Mouse (Mus musculus) liver, embryonic 11.5 days (tissue): Measurements from ENCODE around the gene Mbtd1. TPM values are rescaled to one million over a fixed set of nuclear protein-coding genes. Genes with fewer than 3 reads are reported as not detected.

Experiments
- ATAC-seq: fragments of 200-750 bp; cut with Nextera tagmentation; replicated peaks from 2 replicates; pipeline ENCODE4 v1.8.0; 2017; ENCODE audit warnings: moderate number of reproducible peaks, mild to moderate bottlenecking, moderate TSS enrichment, moderate library complexity; ENCODE audit not compliant: low FRiP score
- DNase-seq: peaks from one replicate; pipeline ENCODE4 v3.0.0-alpha.2; 2017; ENCODE audit warnings: low spot score
- H3K27ac ChIP-seq: fragments of 300-500 bp; sonication (generic); 2 replicates; pipeline ENCODE4 v1.5.1; 2014; ENCODE audit warnings: mild to moderate bottlenecking, low read depth, low read length, control low read depth
- H3K27me3 ChIP-seq: fragments of 300-500 bp; sonication (generic); replicated peaks from 2 replicates; pipeline ENCODE4 v1.6.1; 2014; ENCODE audit warnings: low read length, mixed read lengths; ENCODE audit not compliant: control insufficient read depth, insufficient read depth
- H3K36me3 ChIP-seq: fragments of 300-500 bp; sonication (generic); 2 replicates; pipeline ENCODE4 v1.6.1; 2014; ENCODE audit warnings: mild to moderate bottlenecking, low read length, moderate library complexity, mixed read lengths; ENCODE audit not compliant: control insufficient read depth, insufficient read depth
- H3K4me1 ChIP-seq: fragments of 300-500 bp; sonication (generic); replicated peaks from 2 replicates; pipeline ENCODE4 v1.6.1; 2014; ENCODE audit warnings: low read length, mixed read lengths; ENCODE audit not compliant: control insufficient read depth, insufficient read depth
- H3K4me2 ChIP-seq: fragments of 300-500 bp; sonication (generic); 2 replicates; pipeline ENCODE4 v1.6.1; 2014; ENCODE audit warnings: mild to moderate bottlenecking, control low read depth, moderate library complexity
- H3K4me3 ChIP-seq: fragments of 300-500 bp; sonication (generic); 2 replicates; pipeline ENCODE4 v1.5.1; 2014; ENCODE audit warnings: low read depth, low read length, control low read depth
- H3K9ac ChIP-seq: fragments of 300-500 bp; sonication (generic); 2 replicates; pipeline ENCODE4 v1.6.1; 2014; ENCODE audit warnings: low read depth, low read length, control low read depth
- H3K9me3 ChIP-seq: fragments of 300-500 bp; sonication (generic); 2 replicates; pipeline ENCODE4 v1.6.1; 2016; ENCODE audit warnings: low read length, inconsistent platforms, mixed read lengths; ENCODE audit not compliant: control insufficient read depth
- WGBS: fragments of 180-500 bp; shearing (Covaris S2); extraction: QIAGEN DNeasy Blood & Tissue Kit; methylation state at CpG from one replicate; pipeline ENCODE4 v1.1.7; 2014; 5-methylcytosine and 5-hydroxymethylcytosine counted together
- polyA plus RNA-seq: library from polyadenylated mRNA; unstranded; fragments of >200 nt; fragmentation: Nextera tagmentation; extraction: Ambion mirVana; gene quantifications from 2 replicates; pipeline ENCODE4 v1.2.1, GENCODE M21; 2014

The Mbtd1 gene
- polyA plus RNA-seq: 17.4 and 19.3 TPM in 2 replicates

DNA sequence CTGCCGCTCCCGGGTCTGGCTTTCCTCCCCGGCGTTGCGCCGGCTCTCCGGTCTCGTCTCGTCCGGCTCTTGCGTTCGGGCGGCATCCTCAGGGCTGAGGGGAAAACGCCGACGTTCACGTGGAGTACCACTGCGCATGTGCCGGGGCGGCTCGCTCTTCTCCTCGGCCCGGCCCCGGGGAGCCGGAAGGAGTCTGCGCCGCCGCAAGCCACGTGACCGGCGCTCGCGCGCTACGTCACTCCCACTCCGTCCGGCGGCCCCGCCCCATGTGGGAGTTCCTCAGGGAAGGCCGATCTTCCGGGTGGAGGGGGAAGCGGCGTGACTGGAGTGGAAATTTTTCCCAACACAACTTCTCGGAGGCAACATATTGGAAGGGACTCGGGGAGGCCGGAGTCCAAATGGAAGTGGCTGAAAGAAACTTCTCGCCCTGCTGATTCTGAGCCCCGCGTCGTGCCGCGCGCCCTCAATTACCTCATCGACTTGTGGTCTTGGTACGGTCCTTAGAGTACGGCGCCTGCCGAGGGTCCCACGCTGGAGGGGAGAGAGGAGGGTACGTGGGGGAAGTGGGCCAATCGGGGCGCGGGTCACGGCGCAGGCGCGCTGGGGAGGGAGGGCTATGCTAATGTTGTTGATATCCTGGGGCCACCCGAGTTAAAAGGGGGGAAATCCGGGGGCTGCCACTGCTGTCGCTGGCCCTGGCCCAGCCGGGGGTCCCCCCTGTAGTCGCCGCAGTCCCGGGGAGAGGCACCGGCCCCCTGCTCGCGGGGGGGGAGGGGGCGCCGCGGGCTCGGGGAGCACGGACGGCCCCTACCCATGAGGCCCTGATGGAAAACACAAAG is at the start of gene Mbtd1, which contains the start of gene Utp18:
Mbtd1 (plus strand) TSS at position 281 of the 839 bp plus-strand sequence.
Utp18 (minus strand) TSS at position 195 of the 839 bp plus-strand sequence.
- Histone ChIP-seq H3K4me1 (peaks cover 20% of the 10 kb centered on the region), H3K4me2 (peak within 1 kb of the TSS; percentile 76), H3K27me3 (no peaks in the 10 kb centered on the region), H3K27ac (peak within 1 kb of the TSS; percentile 94), H3K4me3 (peak within 1 kb of the TSS; percentile 83), H3K9ac (peak within 1 kb of the TSS; percentile 81), H3K36me3 (no peaks in the 10 kb centered on the region), H3K9me3 (no peaks in the 10 kb centered on the region)
- DNase-seq: peak; percentile 95
- ATAC-seq: peak; percentile 93
- 1% methylated on average over 79 of the region's 83 CpGs for WGBS

DNA sequence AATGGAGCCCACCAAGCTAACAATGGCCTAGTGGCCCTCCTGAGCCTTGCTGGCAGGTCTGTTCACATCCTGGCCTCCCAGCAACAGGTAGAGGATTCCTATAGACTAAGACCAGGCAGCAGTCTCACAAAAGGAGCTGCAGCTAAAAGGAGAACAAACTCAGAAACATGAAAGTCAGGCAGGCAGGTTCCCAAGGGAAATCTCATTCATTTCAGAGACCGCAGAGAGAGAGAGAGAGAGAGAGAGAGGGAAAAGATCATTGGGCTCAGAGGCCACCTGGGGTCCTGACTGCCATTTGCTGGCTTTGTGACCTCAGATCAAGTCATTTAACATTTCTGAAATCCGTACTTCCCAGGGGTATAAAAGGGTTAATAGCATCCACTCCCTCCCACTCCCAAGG is 38.3 kb upstream of the Mbtd1 start:
- Histone ChIP-seq H3K9me3 (no peaks in the 10 kb centered on the region), H3K36me3 (no peaks in the 10 kb centered on the region), H3K27ac (no peak overlapping the region), H3K27me3 (no peaks in the 10 kb centered on the region), H3K4me2 (no peak overlapping the region), H3K4me3 (no peak overlapping the region), H3K9ac (no peak overlapping the region), H3K4me1 (no peaks in the 10 kb centered on the region)
- 45% methylated on average over 2 of the region's 2 CpGs for whole genome bisulfite sequencing
- DNase-seq: no peak
- ATAC-seq: no peak

- ATAC-seq: no peak
- H3K27ac ChIP-seq: no peak overlapping the region
- no peaks in the 10 kb centered on the region for H3K4me1 ChIP-seq
- H3K9ac ChIP-seq: no peak overlapping the region
- 69% methylated on average over 3 of the region's 3 CpGs for WGBS
- no peaks in the 10 kb centered on the region for H3K36me3 ChIP-seq
- H3K9me3 ChIP-seq: no peaks in the 10 kb centered on the region
- H3K4me3 ChIP-seq: no peak overlapping the region
- no peak overlapping the region for H3K4me2 ChIP-seq
- DNase-seq: no peak
- no peaks in the 10 kb centered on the region for H3K27me3 ChIP-seq
Observed at GRCm38 (mm10) chr11:93852546-93852945, 33.1 kb upstream of the Mbtd1 start.

DNA sequence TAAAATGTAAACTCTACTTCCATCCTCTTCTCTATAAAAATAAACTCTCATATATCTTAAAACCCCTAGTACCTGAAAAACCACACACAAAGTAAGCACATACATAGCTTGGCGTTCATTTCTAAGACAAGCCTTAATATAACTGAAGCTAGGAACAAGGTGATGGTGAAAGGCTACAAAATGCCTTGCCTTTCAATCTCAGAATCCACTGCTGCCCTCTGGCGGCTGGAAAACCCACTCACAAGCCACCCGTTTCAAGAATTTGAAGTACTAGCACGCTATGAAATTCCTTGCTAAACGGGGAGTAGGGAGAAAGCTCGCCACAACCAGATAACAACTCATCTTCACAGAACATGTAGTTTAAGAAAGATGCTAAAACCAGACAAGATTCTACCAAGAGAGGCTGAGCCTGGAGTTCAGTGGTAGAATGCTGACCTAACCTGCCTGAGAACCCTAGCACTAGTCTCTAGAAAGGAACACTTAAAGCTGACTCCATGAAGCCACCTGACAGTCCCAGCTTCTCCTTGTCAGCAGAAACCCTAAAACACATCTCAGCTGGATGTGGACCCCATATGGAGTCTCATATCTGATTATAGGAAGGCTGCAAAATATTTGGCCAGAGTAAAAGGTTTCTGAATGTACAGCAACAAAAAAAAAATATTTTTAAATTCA is 29.2 kb upstream of the Mbtd1 start:
- no peak for ATAC-seq

DNA sequence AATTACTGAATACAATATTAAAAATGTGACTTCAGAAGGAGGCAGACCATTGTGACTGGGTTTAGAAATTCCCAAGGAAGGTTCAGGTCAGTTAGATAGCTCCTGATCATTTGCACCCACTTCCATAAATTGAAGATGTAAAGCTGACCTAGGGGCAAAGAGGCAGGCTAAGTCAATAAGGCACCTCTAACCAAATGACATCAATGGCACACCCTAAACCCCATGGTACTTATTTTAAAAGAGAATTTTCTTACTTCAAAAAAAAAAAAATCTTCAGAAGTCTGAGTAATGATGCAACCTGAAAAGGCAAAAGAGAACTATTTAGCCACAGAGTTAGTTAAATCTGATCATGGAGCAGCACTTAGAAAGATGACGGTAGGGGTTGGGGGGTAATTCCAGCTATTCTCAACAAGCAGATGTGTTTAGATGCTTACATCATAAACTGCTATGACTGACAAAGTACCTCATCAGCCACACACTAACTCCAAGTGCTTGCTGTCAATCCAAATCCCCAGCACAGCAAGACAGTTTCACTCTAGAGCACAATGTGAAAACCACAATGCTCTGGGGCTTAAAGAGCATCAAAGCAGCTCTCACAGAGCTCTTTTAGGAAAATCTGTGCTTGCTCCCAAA is 25.0 kb upstream of the Mbtd1 start:
- Histone ChIP-seq H3K4me3 (no peak overlapping the region), H3K9me3 (no peaks in the 10 kb centered on the region), H3K27ac (no peak overlapping the region), H3K36me3 (peaks cover 10% of the 10 kb centered on the region), H3K9ac (no peak overlapping the region), H3K4me1 (no peaks in the 10 kb centered on the region), H3K27me3 (no peaks in the 10 kb centered on the region), H3K4me2 (no peak overlapping the region)
- WGBS: 98% methylated on average over 1 of the region's 1 CpGs
- DNase-seq (no peak), ATAC-seq (no peak)

More for the DNA sequence above, 29.2 kb upstream of the Mbtd1 start:
- no peak overlapping the region for H3K4me2 ChIP-seq
- no peaks in the 10 kb centered on the region for H3K27me3 ChIP-seq
- H3K9ac ChIP-seq: no peak overlapping the region
- H3K36me3 ChIP-seq: peaks cover 2% of the 10 kb centered on the region; the same call in 1 of the 2 replicates
- DNase-seq: peak; percentile 61
- no peak overlapping the region for H3K27ac ChIP-seq
- H3K4me3 ChIP-seq: no peak overlapping the region
- 6% methylated on average over 6 of the region's 6 CpGs for WGBS
- H3K4me1 ChIP-seq: no peaks in the 10 kb centered on the region
- no peaks in the 10 kb centered on the region for H3K9me3 ChIP-seq

DNA sequence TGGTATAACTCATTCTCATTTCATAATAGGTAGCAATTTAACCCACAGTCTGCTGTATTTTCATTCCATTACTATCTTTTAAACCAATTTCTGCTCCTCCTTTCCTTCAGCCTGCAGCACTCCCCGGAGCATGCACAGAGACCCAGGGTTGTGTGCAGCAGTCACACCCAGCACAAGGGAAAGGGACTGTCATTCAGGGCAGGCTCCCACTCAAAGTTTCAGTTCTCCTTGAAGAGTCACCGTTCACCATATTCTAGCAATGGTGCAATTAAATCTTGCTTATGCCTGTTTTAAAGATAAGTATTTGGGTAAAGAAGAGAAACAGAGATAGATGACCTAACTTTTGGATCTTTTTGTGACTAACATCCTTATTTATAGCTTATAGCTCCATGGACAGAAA is 24.5 kb upstream of the Mbtd1 start:
- DNase-seq (no peak), ATAC-seq (no peak)
- Histone ChIP-seq H3K4me3 (no peak overlapping the region), H3K4me2 (no peak overlapping the region), H3K27ac (no peak overlapping the region), H3K27me3 (no peaks in the 10 kb centered on the region), H3K4me1 (no peaks in the 10 kb centered on the region), H3K36me3 (peaks cover 14% of the 10 kb centered on the region), H3K9ac (no peak overlapping the region), H3K9me3 (no peaks in the 10 kb centered on the region)
- WGBS: 81% methylated on average over 2 of the region's 2 CpGs

- Histone ChIP-seq H3K4me1 (no peaks in the 10 kb centered on the region), H3K27ac (no peak overlapping the region), H3K9me3 (no peaks in the 10 kb centered on the region), H3K36me3 (peaks cover 23% of the 10 kb centered on the region), H3K9ac (no peak overlapping the region), H3K4me2 (no peak overlapping the region), H3K27me3 (no peaks in the 10 kb centered on the region), H3K4me3 (no peak overlapping the region)
- no peak for ATAC-seq
- WGBS: 91% methylated on average over 4 of the region's 4 CpGs
- no peak for DNase-seq
Observed at GRCm38 (mm10) chr11:93862045-93862623, 23.5 kb upstream of the Mbtd1 start.

DNA sequence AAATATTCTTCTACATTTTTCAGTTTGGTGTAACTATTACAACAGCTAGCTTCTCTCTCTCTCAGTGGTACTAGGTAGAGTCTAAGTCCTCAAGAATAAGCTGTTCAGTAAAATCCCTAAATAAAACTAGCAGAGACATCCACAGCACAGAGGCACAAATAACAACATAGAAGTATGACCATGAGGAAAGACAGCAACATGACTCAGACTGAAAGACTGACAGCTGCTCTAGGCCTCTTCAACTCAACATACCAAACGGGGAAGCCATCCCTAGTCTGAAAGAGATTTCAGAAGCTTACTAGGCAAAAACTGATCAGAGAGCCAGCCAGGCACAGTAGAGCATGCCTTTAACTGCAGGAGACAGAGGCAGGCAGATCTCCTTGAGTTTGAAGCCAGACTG is 23.0 kb upstream of the Mbtd1 start:
- WGBS: 80% methylated on average over 1 of the region's 1 CpGs
- no peak for ATAC-seq
- H3K27ac ChIP-seq: no peak overlapping the region

More for the DNA sequence above, 23.0 kb upstream of the Mbtd1 start:
- DNase-seq: no peak
- Histone ChIP-seq H3K9me3 (no peaks in the 10 kb centered on the region), H3K36me3 (peaks cover 26% of the 10 kb centered on the region), H3K4me2 (no peak overlapping the region), H3K27me3 (no peaks in the 10 kb centered on the region), H3K9ac (no peak overlapping the region), H3K4me3 (no peak overlapping the region), H3K4me1 (no peaks in the 10 kb centered on the region)
